In genomic region chr11:79837076-79837990, GRCm38 (mm10) we compare ENCODE assay signal across 13 mouse cellular contexts.
A peak's percentile ranks its signal among the peaks of the same experiment; 100 is the strongest.
DNase-seq lines count a peak whose midpoint lies in the region; ATAC-seq and TF ChIP-seq lines count a peak whose summit lies in the region.
"Had no signal": no experiment of that assay in that cellular context is flagged by ENCODE, and none has a peak within 500 bp of the region (broad histone marks: within the 10 kb centered on the region; RNA-seq: fewer than 3 reads in every experiment).

No protein-coding gene starts in this region.

- ATAC-seq in midbrain, embryonic 11.5 days (ENCODE audit: low FRiP score): no peak
- no peak for ATAC-seq in midbrain, embryonic 14.5 days (ENCODE audit: low FRiP score, low TSS enrichment)
- no peak for ATAC-seq in stomach, postnatal 0 days (ENCODE audit: low FRiP score, low TSS enrichment)
- ATAC-seq: inflammation-experienced regulatory T-cells, adult 6 months had no signal

- H3K4me1 ChIP-seq in midbrain, embryonic 11.5 days (ENCODE audit: control insufficient read depth, insufficient read depth, low read length): peaks cover 2% of the 10 kb centered on the region; the same call in 1 of the 2 replicates
- no peaks in the 10 kb centered on the region for H3K4me1 ChIP-seq in midbrain, embryonic 14.5 days (ENCODE audit: control insufficient read depth, insufficient read depth, low read length)
- H3K4me1 ChIP-seq in stomach, postnatal 0 days (replicated peaks; ENCODE audit: control insufficient read depth, insufficient read depth): no peaks in the 10 kb centered on the region; the same call in 1 of the 2 replicates
- H3K4me1 ChIP-seq: neural tube, embryonic 13.5 days had no signal

- no peak overlapping the region for H3K4me2 ChIP-seq in midbrain, embryonic 11.5 days
- no peak overlapping the region for H3K4me2 ChIP-seq in midbrain, embryonic 14.5 days (ENCODE audit: low read length)
- H3K4me2 ChIP-seq in stomach, postnatal 0 days (replicated peaks; ENCODE audit: low read depth): no peak overlapping the region
- H3K4me2 ChIP-seq: neural tube, embryonic 13.5 days had no signal

- no peak overlapping the region for H3K9ac ChIP-seq in midbrain, embryonic 11.5 days (ENCODE audit: low read length)
- H3K9ac ChIP-seq in midbrain, embryonic 14.5 days (replicated peaks; ENCODE audit: low read length): no peak overlapping the region
- H3K9ac ChIP-seq in stomach, postnatal 0 days (ENCODE audit: low read length): no peak overlapping the region
- H3K9ac ChIP-seq: neural tube, embryonic 13.5 days had no signal

- H3K36me3 ChIP-seq in midbrain, embryonic 11.5 days (ENCODE audit: control insufficient read depth, insufficient read depth, low read length): no peaks in the 10 kb centered on the region
- no peaks in the 10 kb centered on the region for H3K36me3 ChIP-seq in midbrain, embryonic 14.5 days (ENCODE audit: control insufficient read depth, insufficient read depth, low read length)
- H3K36me3 ChIP-seq in stomach, postnatal 0 days (ENCODE audit: control insufficient read depth, insufficient read depth, low read length): no peaks in the 10 kb centered on the region
- H3K36me3 ChIP-seq: neural tube, embryonic 13.5 days had no signal

- DNase-seq in midbrain, embryonic 11.5 days (ENCODE audit: low spot score, missing footprints): peak; percentile 41
- DNase-seq in midbrain, embryonic 14.5 days: no peak
- DNase-seq in gastrocnemius, postnatal 25 days: peak; percentile 48
- peak; percentile 61 to 73 for DNase-seq in kidney, postnatal 36 days
- no peak for DNase-seq in stomach, postnatal 0 days (ENCODE audit: low spot score)
- DNase-seq in Muller cell, postnatal 12 days (ENCODE audit: inconsistent ontology term): no peak
- DNase-seq in cerebellum, postnatal 10 days: no peak
- no peak for DNase-seq in layer of hippocampus, adult 2 months (ENCODE audit: low spot score in 2 of 2)
- DNase-seq: adrenal gland, postnatal 25 days; cerebellum, adult 9-10 months; thymus, postnatal 4 days had no signal

- no peak for TF ChIP-seq CTCF in stomach, postnatal 0 days (IDR thresholded peaks at IDR 0.05; ENCODE audit: low read depth)
- no peak for TF ChIP-seq CTCF in layer of hippocampus, adult 2 months (conservative IDR thresholded peaks at IDR 0.05)

- H3K4me3 ChIP-seq in midbrain, embryonic 11.5 days (ENCODE audit: low read depth, low read length): no peak overlapping the region
- H3K4me3 ChIP-seq in midbrain, embryonic 14.5 days (replicated peaks; ENCODE audit: low read depth, low read length): no peak overlapping the region
- no peak overlapping the region for H3K4me3 ChIP-seq in stomach, postnatal 0 days (ENCODE audit: low read depth, low read length)
- H3K4me3 ChIP-seq in layer of hippocampus, adult 2 months: no peak overlapping the region
- H3K4me3 ChIP-seq: neural tube, embryonic 13.5 days had no signal

- WGBS in midbrain, embryonic 11.5 days: 57% methylated on average over 6 of the region's 6 CpGs
- WGBS in midbrain, embryonic 14.5 days: 50% methylated on average over 6 of the region's 6 CpGs
- WGBS in stomach, postnatal 0 days: 32% methylated on average over 6 of the region's 6 CpGs

- no peaks in the 10 kb centered on the region for H3K9me3 ChIP-seq in midbrain, embryonic 11.5 days (ENCODE audit: control insufficient read depth, low read length)
- H3K9me3 ChIP-seq in midbrain, embryonic 14.5 days (ENCODE audit: control insufficient read depth, low read length): no peaks in the 10 kb centered on the region
- no peaks in the 10 kb centered on the region for H3K9me3 ChIP-seq in stomach, postnatal 0 days (ENCODE audit: control insufficient read depth, low read length)
- H3K9me3 ChIP-seq: neural tube, embryonic 13.5 days had no signal

- no peak for TF ChIP-seq EP300 in stomach, postnatal 0 days (optimal IDR thresholded peaks at IDR 0.05)

- H3K27me3 ChIP-seq in midbrain, embryonic 11.5 days (ENCODE audit: control insufficient read depth, insufficient read depth, low read length): no peaks in the 10 kb centered on the region
- H3K27me3 ChIP-seq in midbrain, embryonic 14.5 days (ENCODE audit: control insufficient read depth, insufficient read depth, low read length): no peaks in the 10 kb centered on the region
- no peaks in the 10 kb centered on the region for H3K27me3 ChIP-seq in stomach, postnatal 0 days (ENCODE audit: control insufficient read depth, insufficient read depth, low read length)
- H3K27me3 ChIP-seq: neural tube, embryonic 13.5 days had no signal

- no peak overlapping the region for H3K27ac ChIP-seq in midbrain, embryonic 11.5 days (ENCODE audit: low read depth, low read length)
- no peak overlapping the region for H3K27ac ChIP-seq in midbrain, embryonic 14.5 days (replicated peaks; ENCODE audit: low read depth, low read length)
- H3K27ac ChIP-seq in stomach, postnatal 0 days (replicated peaks): peak overlapping the region; percentile 40; the same call in 1 of the 2 replicates
- no peak overlapping the region for H3K27ac ChIP-seq in layer of hippocampus, adult 2 months
- H3K27ac ChIP-seq: neural tube, embryonic 13.5 days had no signal

Comparison
In these comparisons a context has a peak if more than half of its experiments do, and no peak if none do; other contexts are left out.
1. DNase-seq: peak in midbrain, embryonic 11.5 days (single experiment), gastrocnemius, postnatal 25 days (single experiment) and kidney, postnatal 36 days (2 of 2); none in midbrain, embryonic 14.5 days (single experiment), stomach, postnatal 0 days (single experiment), Muller cell, postnatal 12 days (single experiment), cerebellum, postnatal 10 days (0 of 2) and layer of hippocampus, adult 2 months (0 of 2).